Mouse (Mus musculus) liver, embryonic 16.5 days (tissue): ENCODE data around the gene Sox6. TPM values are rescaled to one million over a fixed set of nuclear protein-coding genes. Genes with fewer than 3 reads are reported as not detected.

ENCODE experiments used
- ATAC-seq: fragments of 200-750 bp; cut with Nextera tagmentation; 2 replicates; pipeline ENCODE4 v1.8.0; 2017; ENCODE audit warnings: low read depth, mild to moderate bottlenecking, moderate number of reproducible peaks, moderate library complexity
- H3K27ac ChIP-seq: fragments of 300-500 bp; sonication (generic); 2 replicates; pipeline ENCODE4 v1.5.1; 2014; ENCODE audit warnings: mild to moderate bottlenecking, low read length
- H3K27me3 ChIP-seq: fragments of 300-500 bp; sonication (generic); 2 replicates; pipeline ENCODE4 v1.6.1; 2014; ENCODE audit warnings: low read depth, low read length, mixed read lengths; ENCODE audit not compliant: control insufficient read depth, insufficient read depth
- H3K36me3 ChIP-seq: fragments of 300-500 bp; sonication (generic); 2 replicates; pipeline ENCODE4 v1.6.1; 2014; ENCODE audit warnings: mild to moderate bottlenecking; ENCODE audit not compliant: control insufficient read depth, insufficient read depth
- H3K4me1 ChIP-seq: fragments of 300-500 bp; sonication (generic); 2 replicates; pipeline ENCODE4 v1.6.1; 2014; ENCODE audit warnings: low read depth, low read length, mixed read lengths; ENCODE audit not compliant: control insufficient read depth
- H3K4me2 ChIP-seq: fragments of 300-500 bp; sonication (generic); 2 replicates; pipeline ENCODE4 v1.6.1; 2014; ENCODE audit warnings: low read depth, low read length, mixed read lengths
- H3K4me3 ChIP-seq: fragments of 300-500 bp; sonication (generic); 2 replicates; pipeline ENCODE4 v1.5.1; 2014; ENCODE audit warnings: low read depth, mild to moderate bottlenecking, low read length
- H3K9ac ChIP-seq: fragments of 300-500 bp; sonication (generic); 2 replicates; pipeline ENCODE4 v1.6.1; 2014; ENCODE audit warnings: low read depth, low read length
- H3K9me3 ChIP-seq: fragments of 300-500 bp; sonication (generic); replicated peaks from 2 replicates; pipeline ENCODE4 v1.6.1; 2016; ENCODE audit warnings: low read length; ENCODE audit not compliant: control insufficient read depth
- WGBS: fragments of 180-500 bp; shearing (Covaris S2); extraction: QIAGEN DNeasy Blood & Tissue Kit; methylation state at CpG from one replicate; pipeline ENCODE4 v1.1.7; 2014; ENCODE audit not compliant: insufficient replicate concordance; 5-methylcytosine and 5-hydroxymethylcytosine counted together
- polyA plus RNA-seq: library from polyadenylated mRNA; unstranded; fragments of >200 nt; fragmentation: Nextera tagmentation; extraction: Ambion mirVana; gene quantifications from 2 replicates; pipeline ENCODE4 v1.2.1, GENCODE M21; 2015

Gene Sox6
- polyA plus RNA-seq, 1 experiment from 2014 or later, result 84.8 TPM

GRCm38 (mm10) chr7:115662121-115662520 lies 376.5 kb downstream of the Sox6 start:
- 80% methylated on average over 9 of the region's 9 CpGs for whole genome bisulfite sequencing
- H3K27me3 ChIP-seq, result no peaks in the 10 kb centered on the region
- H3K9me3 ChIP-seq, result no peaks in the 10 kb centered on the region
- peaks cover 16% of the 10 kb centered on the region for H3K36me3 ChIP-seq
- no peak overlapping the region for H3K4me2 ChIP-seq
- no peak overlapping the region for H3K4me3 ChIP-seq
- H3K4me1 ChIP-seq, result no peaks in the 10 kb centered on the region
- H3K27ac ChIP-seq, result no peak overlapping the region
- no peak for ATAC-seq
- H3K9ac ChIP-seq, result no peak overlapping the region

- Histone ChIP-seq H3K4me3 (no peak overlapping the region), H3K4me2 (no peak overlapping the region), H3K9me3 (no peaks in the 10 kb centered on the region), H3K9ac (no peak overlapping the region), H3K27ac (no peak overlapping the region), H3K4me1 (no peaks in the 10 kb centered on the region), H3K27me3 (no peaks in the 10 kb centered on the region), H3K36me3 (no peaks in the 10 kb centered on the region; the same call in 1 of the 2 replicates)
- ATAC-seq, result no peak
Observed at GRCm38 (mm10) chr7:115646696-115647095, 391.9 kb downstream of the Sox6 start.

GRCm38 (mm10) chr7:115645971-115646447 lies 392.6 kb downstream of the Sox6 start:
- ATAC-seq, result no peak
- 60% methylated on average over 5 of the region's 5 CpGs for WGBS
- no peak overlapping the region for H3K27ac ChIP-seq

GRCm38 (mm10) chr7:115645272-115645970 lies 393.2 kb downstream of the Sox6 start:
- Histone ChIP-seq H3K36me3 (no peaks in the 10 kb centered on the region), H3K9ac (no peak overlapping the region), H3K4me1 (no peaks in the 10 kb centered on the region), H3K27me3 (no peaks in the 10 kb centered on the region), H3K9me3 (no peaks in the 10 kb centered on the region), H3K27ac (no peak overlapping the region), H3K4me3 (no peak overlapping the region), H3K4me2 (no peak overlapping the region)
- 91% methylated on average over 1 of the region's 1 CpGs for whole genome bisulfite sequencing
- no peak for ATAC-seq

More at GRCm38 (mm10) chr7:115645971-115646447, 392.6 kb downstream of the Sox6 start:
- H3K4me2 ChIP-seq, result no peak overlapping the region
- H3K4me3 ChIP-seq, result no peak overlapping the region
- no peaks in the 10 kb centered on the region for H3K27me3 ChIP-seq
- no peak overlapping the region for H3K9ac ChIP-seq
- H3K9me3 ChIP-seq, result no peaks in the 10 kb centered on the region
- no peaks in the 10 kb centered on the region for H3K4me1 ChIP-seq
- no peaks in the 10 kb centered on the region for H3K36me3 ChIP-seq

DNA sequence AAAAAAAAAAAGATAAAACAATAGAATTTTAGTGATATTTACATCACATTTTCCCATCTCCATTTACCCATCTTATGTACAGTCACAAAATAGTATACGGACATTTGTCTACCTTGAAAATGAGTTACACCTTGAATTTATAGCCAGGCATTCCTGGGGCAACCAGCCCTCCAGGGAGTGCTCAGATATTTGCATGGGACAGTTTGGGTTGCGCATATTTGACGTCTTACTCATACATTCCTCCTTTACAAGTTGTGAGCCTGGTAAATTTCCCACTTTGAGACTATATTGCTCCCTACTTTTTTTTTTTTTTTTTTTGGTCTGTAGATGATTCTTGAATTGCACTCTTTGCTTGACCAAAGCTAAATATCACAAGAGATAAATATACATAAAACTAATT lies 407.9 kb downstream of the Sox6 start:
- 86% methylated on average over 3 of the region's 3 CpGs for WGBS
- ATAC-seq, result no peak
- H3K9ac ChIP-seq, result no peak overlapping the region
- no peaks in the 10 kb centered on the region for H3K9me3 ChIP-seq
- no peaks in the 10 kb centered on the region for H3K36me3 ChIP-seq
- H3K4me3 ChIP-seq, result no peak overlapping the region
- no peaks in the 10 kb centered on the region for H3K4me1 ChIP-seq
- no peak overlapping the region for H3K27ac ChIP-seq
- H3K4me2 ChIP-seq, result no peak overlapping the region
- H3K27me3 ChIP-seq, result no peaks in the 10 kb centered on the region

DNA sequence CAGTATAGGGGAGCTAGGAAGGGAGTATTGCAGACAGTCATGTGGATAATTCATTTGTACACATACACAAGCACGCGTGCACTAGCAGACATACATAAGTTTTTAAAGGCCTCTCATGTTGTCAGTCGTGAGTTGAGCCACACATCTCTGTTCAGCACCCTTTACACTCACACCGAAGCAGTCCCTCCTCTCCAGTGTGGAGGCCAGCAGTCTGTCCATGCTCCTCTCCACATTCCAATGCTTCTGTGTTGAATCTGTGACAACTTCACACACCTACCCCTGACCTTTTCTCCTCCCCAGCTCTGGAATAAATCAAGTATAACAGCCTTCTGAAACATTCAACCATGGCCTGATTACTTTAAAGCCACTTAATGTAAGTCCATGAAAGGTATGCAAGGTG lies 408.3 kb downstream of the Sox6 start:
- H3K4me1 ChIP-seq, result no peaks in the 10 kb centered on the region; the same call in 1 of the 2 replicates
- WGBS, result 85% methylated on average over 4 of the region's 4 CpGs
- no peaks in the 10 kb centered on the region for H3K36me3 ChIP-seq
- no peak overlapping the region for H3K4me2 ChIP-seq
- no peaks in the 10 kb centered on the region for H3K9me3 ChIP-seq
- H3K4me3 ChIP-seq, result no peak overlapping the region
- no peak for ATAC-seq
- H3K27ac ChIP-seq, result no peak overlapping the region
- no peaks in the 10 kb centered on the region for H3K27me3 ChIP-seq
- no peak overlapping the region for H3K9ac ChIP-seq

DNA sequence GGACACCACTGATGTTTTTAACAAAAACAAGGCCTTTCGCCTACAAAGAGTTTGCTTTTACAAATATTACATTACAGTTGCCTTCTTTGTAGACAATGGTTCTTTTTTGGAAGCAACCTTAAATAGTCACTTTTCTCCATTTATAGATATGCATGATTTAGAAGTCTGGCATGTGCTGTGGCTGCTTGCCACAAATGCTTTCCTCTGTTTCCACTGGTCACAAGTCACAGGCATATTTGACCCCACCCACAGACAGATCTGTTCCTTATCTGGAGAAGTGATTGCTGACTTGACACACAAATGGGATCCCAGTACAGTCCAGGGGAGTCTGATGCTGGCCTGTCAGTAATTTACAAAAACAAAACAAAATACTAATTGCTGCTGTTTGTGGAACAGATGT lies 409.8 kb downstream of the Sox6 start:
- H3K4me3 ChIP-seq, result no peak overlapping the region
- no peaks in the 10 kb centered on the region; the same call in 1 of the 2 replicates for H3K4me1 ChIP-seq
- H3K27me3 ChIP-seq, result no peaks in the 10 kb centered on the region
- H3K36me3 ChIP-seq, result no peaks in the 10 kb centered on the region
- H3K9ac ChIP-seq, result no peak overlapping the region
- no peaks in the 10 kb centered on the region for H3K9me3 ChIP-seq
- H3K27ac ChIP-seq, result no peak overlapping the region
- no peak for ATAC-seq
- H3K4me2 ChIP-seq, result no peak overlapping the region
- 96% methylated on average over 1 of the region's 1 CpGs for WGBS

- Histone ChIP-seq H3K27ac (no peak overlapping the region), H3K4me3 (no peak overlapping the region), H3K9me3 (no peaks in the 10 kb centered on the region), H3K9ac (no peak overlapping the region), H3K4me1 (no peaks in the 10 kb centered on the region; the same call in 1 of the 2 replicates), H3K36me3 (no peaks in the 10 kb centered on the region), H3K27me3 (no peaks in the 10 kb centered on the region), H3K4me2 (no peak overlapping the region)
- WGBS, result 70% methylated on average over 4 of the region's 4 CpGs
- ATAC-seq, result no peak
Observed at GRCm38 (mm10) chr7:115625956-115626355, 412.6 kb downstream of the Sox6 start.

DNA sequence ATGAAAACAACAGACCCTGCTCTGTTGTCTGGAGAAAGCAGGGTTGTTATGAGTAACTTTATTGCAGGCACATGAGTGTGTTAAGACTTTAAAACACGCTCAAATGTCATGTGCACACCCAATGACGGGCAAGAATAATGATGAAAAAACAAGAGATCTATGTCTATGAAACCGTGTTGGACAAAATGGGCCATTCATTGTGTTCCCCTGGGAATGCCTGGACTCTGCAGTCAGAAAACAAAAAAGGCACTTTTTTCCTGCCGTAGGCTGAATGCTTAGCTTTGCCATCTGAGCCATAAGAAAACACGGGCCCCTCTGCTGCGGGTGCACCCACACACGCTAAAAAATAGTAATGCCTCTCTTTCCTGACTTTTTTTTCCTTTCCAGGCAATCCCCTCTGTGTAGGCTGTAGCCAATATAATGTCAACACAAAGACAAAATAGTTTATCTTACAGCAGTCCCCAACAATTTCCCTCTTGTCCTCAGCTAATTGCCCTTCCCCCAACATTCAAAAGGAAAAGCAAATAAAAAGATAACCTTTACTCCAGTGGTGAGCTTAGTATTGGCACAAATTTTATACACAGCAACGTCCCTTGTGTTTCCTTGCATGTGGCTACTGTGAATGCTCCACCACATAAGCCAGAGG lies 413.6 kb downstream of the Sox6 start:
- 0 out of 2 replicates have a peak overlapping the region, but pooled peaks have one; percentile 2 for H3K4me2 ChIP-seq
- H3K9me3 ChIP-seq, result no peaks in the 10 kb centered on the region
- H3K27ac ChIP-seq, result no peak overlapping the region
- no peaks in the 10 kb centered on the region for H3K27me3 ChIP-seq
- WGBS, result 61% methylated on average over 8 of the region's 8 CpGs
- no peak overlapping the region for H3K9ac ChIP-seq
- no peak; the same call in 1 of the 2 replicates for ATAC-seq
- H3K36me3 ChIP-seq, result no peaks in the 10 kb centered on the region
- no peaks in the 10 kb centered on the region; the same call in 1 of the 2 replicates for H3K4me1 ChIP-seq
- no peak overlapping the region for H3K4me3 ChIP-seq
